Mouse (Mus musculus): ENCODE measurements at regions not wholly inside any gene's neighbourhood (a gene's known extent, or its start where the extent isn't known, plus 50 kb on each side); places are given as distances from the start of the nearest gene placed in this dataset.

- H3K4me3 ChIP-seq (ENCODE audit: low read depth, low read length), result no peak overlapping the region
- no peaks in the 10 kb centered on the region for H3K27me3 ChIP-seq (ENCODE audit: insufficient read depth, low read length)
- no peaks in the 10 kb centered on the region for H3K36me3 ChIP-seq (ENCODE audit: insufficient read depth)
- no peaks in the 10 kb centered on the region for H3K4me1 ChIP-seq (ENCODE audit: insufficient read depth)
- 0 out of 2 replicates have a peak, but pooled peaks have one; percentile 10 for ATAC-seq
- H3K27ac ChIP-seq (ENCODE audit: low read depth, low read length), result no peak overlapping the region
- TF ChIP-seq CTCF (IDR thresholded peaks at IDR 0.05; ENCODE audit: low read depth), result peak; percentile 31
- no peaks in the 10 kb centered on the region for H3K9me3 ChIP-seq (ENCODE audit: low read length)
- H3K4me2 ChIP-seq (ENCODE audit: low read depth), result no peak overlapping the region
- no peak overlapping the region for H3K9ac ChIP-seq
- DNase-seq, result no peak
- WGBS, result 30% methylated on average over 2 of the region's 2 CpGs
Measured at GRCm38 (mm10) chr11:19420143-19420542, 401.4 kb upstream of the Meis1 start.

- no peaks in the 10 kb centered on the region for H3K27me3 ChIP-seq (ENCODE audit: insufficient read depth, low read length)
- no peaks in the 10 kb centered on the region for H3K36me3 ChIP-seq (ENCODE audit: insufficient read depth)
- no peak overlapping the region for H3K27ac ChIP-seq (ENCODE audit: low read depth, low read length)
- no peak for DNase-seq
- H3K9ac ChIP-seq, result no peak overlapping the region
- no peaks in the 10 kb centered on the region for H3K4me1 ChIP-seq (ENCODE audit: insufficient read depth)
- H3K4me2 ChIP-seq (ENCODE audit: low read depth), result no peak overlapping the region
- H3K4me3 ChIP-seq (ENCODE audit: low read depth, low read length), result no peak overlapping the region
- no peak for TF ChIP-seq CTCF (IDR thresholded peaks at IDR 0.05; ENCODE audit: low read depth)
- no peaks in the 10 kb centered on the region for H3K9me3 ChIP-seq (ENCODE audit: low read length)
- no peak for ATAC-seq
Measured at GRCm38 (mm10) chr11:19423268-19423667, 404.5 kb upstream of the Meis1 start.

GRCm38 (mm10) chr11:19423841-19424815 lies 405.3 kb upstream of the Meis1 start:
- 71% methylated on average over 20 of the region's 20 CpGs for WGBS

GRCm38 (mm10) chr11:19427559-19427958 lies 408.8 kb upstream of the Meis1 start:
- Histone ChIP-seq H3K4me1 (ENCODE audit: insufficient read depth) (no peaks in the 10 kb centered on the region), H3K9me3 (ENCODE audit: low read length) (no peaks in the 10 kb centered on the region), H3K27ac (ENCODE audit: low read depth, low read length) (no peak overlapping the region), H3K4me3 (ENCODE audit: low read depth, low read length) (no peak overlapping the region), H3K36me3 (ENCODE audit: insufficient read depth) (no peaks in the 10 kb centered on the region), H3K27me3 (ENCODE audit: insufficient read depth, low read length) (no peaks in the 10 kb centered on the region), H3K9ac (no peak overlapping the region), H3K4me2 (ENCODE audit: low read depth) (no peak overlapping the region)
- no peak for TF ChIP-seq CTCF (IDR thresholded peaks at IDR 0.05; ENCODE audit: low read depth)
- ATAC-seq (no peak), DNase-seq (no peak)
- 89% methylated on average over 1 of the region's 1 CpGs for WGBS

More at GRCm38 (mm10) chr11:19423841-19424815, 405.3 kb upstream of the Meis1 start:
- Histone ChIP-seq H3K27me3 (ENCODE audit: insufficient read depth, low read length) (no peaks in the 10 kb centered on the region), H3K9me3 (ENCODE audit: low read length) (no peaks in the 10 kb centered on the region), H3K27ac (ENCODE audit: low read depth, low read length) (no peak overlapping the region), H3K9ac (no peak overlapping the region), H3K4me1 (ENCODE audit: insufficient read depth) (no peaks in the 10 kb centered on the region), H3K4me3 (ENCODE audit: low read depth, low read length) (no peak overlapping the region), H3K4me2 (ENCODE audit: low read depth) (no peak overlapping the region), H3K36me3 (ENCODE audit: insufficient read depth) (no peaks in the 10 kb centered on the region)
- ATAC-seq (no peak), DNase-seq (no peak)
- no peak for TF ChIP-seq CTCF (IDR thresholded peaks at IDR 0.05; ENCODE audit: low read depth)

GRCm38 (mm10) chr11:19433680-19434619 lies 415.2 kb upstream of the Meis1 start:
- TF ChIP-seq CTCF (IDR thresholded peaks at IDR 0.05; ENCODE audit: low read depth), result no peak
- no peak overlapping the region for H3K9ac ChIP-seq
- ATAC-seq (no peak), DNase-seq (no peak)
- no peaks in the 10 kb centered on the region for H3K4me1 ChIP-seq (ENCODE audit: insufficient read depth)
- H3K27ac ChIP-seq (ENCODE audit: low read depth, low read length), result no peak overlapping the region
- H3K4me2 ChIP-seq (ENCODE audit: low read depth), result no peak overlapping the region
- no peaks in the 10 kb centered on the region for H3K9me3 ChIP-seq (ENCODE audit: low read length)
- WGBS, result 79% methylated on average over 13 of the region's 13 CpGs
- no peak overlapping the region for H3K4me3 ChIP-seq (ENCODE audit: low read depth, low read length)
- H3K27me3 ChIP-seq (ENCODE audit: insufficient read depth, low read length), result no peaks in the 10 kb centered on the region
- H3K36me3 ChIP-seq (ENCODE audit: insufficient read depth), result no peaks in the 10 kb centered on the region

- Histone ChIP-seq H3K9me3 (ENCODE audit: low read length) (no peaks in the 10 kb centered on the region), H3K4me2 (ENCODE audit: low read depth) (no peak overlapping the region), H3K9ac (no peak overlapping the region), H3K4me3 (ENCODE audit: low read depth, low read length) (no peak overlapping the region), H3K36me3 (ENCODE audit: insufficient read depth) (no peaks in the 10 kb centered on the region), H3K27ac (ENCODE audit: low read depth, low read length) (no peak overlapping the region), H3K27me3 (ENCODE audit: insufficient read depth, low read length) (no peaks in the 10 kb centered on the region), H3K4me1 (ENCODE audit: insufficient read depth) (no peaks in the 10 kb centered on the region)
- DNase-seq (no peak), ATAC-seq (no peak)
- no peak for TF ChIP-seq CTCF (IDR thresholded peaks at IDR 0.05; ENCODE audit: low read depth)
- WGBS, result 93% methylated on average over 5 of the region's 5 CpGs
Measured at GRCm38 (mm10) chr11:19438385-19438784, 419.6 kb upstream of the Meis1 start.
